Mouse (Mus musculus): ENCODE data around the gene Tbccd1.

GRCm38 (mm10) chr16:22768661-22769060, 88.8 kb downstream of the Tbccd1 start:
- TF ChIP-seq CTCF (IDR thresholded peaks at IDR 0.05; ENCODE audit: insufficient read depth, low read length) (no peak), POLR2A (IDR thresholded peaks at IDR 0.05; ENCODE audit: borderline replicate concordance, extremely low read depth, low read depth, low read length) (no peak)

All from lung, adult 2 months (tissue).